Mouse (Mus musculus): ENCODE measurements around the gene Cldn1. TPM values are rescaled to one million over a fixed set of nuclear protein-coding genes. Genes with fewer than 3 reads are reported as not detected.

Cldn1 gene
- polyA plus RNA-seq, 1 experiment from 2014 or later, result 4.1 TPM

DNA sequence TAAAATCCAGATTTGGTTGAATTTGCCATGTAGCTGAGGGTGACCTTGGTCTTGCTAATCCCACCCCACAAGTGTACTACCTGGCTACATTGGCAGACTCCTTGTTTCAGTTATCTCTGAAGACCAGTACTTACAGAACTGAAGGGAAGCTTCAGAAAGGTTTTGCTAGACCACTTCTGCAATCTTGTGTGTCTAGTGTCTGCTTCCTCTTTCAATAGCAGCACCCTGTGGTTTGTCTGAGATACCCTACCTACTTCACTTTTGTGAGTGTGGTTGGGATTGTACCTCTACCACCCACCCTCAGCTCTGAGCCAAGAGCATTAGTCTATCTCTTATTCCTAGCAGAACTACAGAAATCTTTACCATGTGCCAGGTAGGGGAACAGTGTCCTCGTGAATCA lies 22.8 kb downstream of the Cldn1 start:
- WGBS, result 82% methylated on average over 1 of the region's 1 CpGs
- no peaks in the 10 kb centered on the region for H3K27me3 ChIP-seq (ENCODE audit: control insufficient read depth, insufficient read depth, low read length)
- no peak for ATAC-seq (ENCODE audit: low FRiP score)
- no peak for DNase-seq (ENCODE audit: low spot score, missing footprints)
- no peaks in the 10 kb centered on the region for H3K4me1 ChIP-seq (ENCODE audit: control insufficient read depth, insufficient read depth, low read length)
- no peak overlapping the region for H3K27ac ChIP-seq (ENCODE audit: low read depth, low read length)
- H3K9me3 ChIP-seq (ENCODE audit: control insufficient read depth, low read length), result no peaks in the 10 kb centered on the region
- H3K36me3 ChIP-seq (ENCODE audit: control insufficient read depth, insufficient read depth, low read length), result no peaks in the 10 kb centered on the region
- no peak overlapping the region for H3K4me2 ChIP-seq
- H3K4me3 ChIP-seq (ENCODE audit: low read depth, low read length), result no peak overlapping the region
- H3K9ac ChIP-seq (ENCODE audit: low read length), result no peak overlapping the region

- H3K27me3 ChIP-seq (ENCODE audit: control insufficient read depth, insufficient read depth, low read length), result no peaks in the 10 kb centered on the region
- DNase-seq (ENCODE audit: low spot score, missing footprints) (no peak), ATAC-seq (ENCODE audit: low FRiP score) (no peak)
- H3K4me1 ChIP-seq (ENCODE audit: control insufficient read depth, insufficient read depth, low read length), result no peaks in the 10 kb centered on the region
- no peak overlapping the region for H3K4me2 ChIP-seq
- 84% methylated on average over 7 of the region's 7 CpGs for WGBS
- H3K4me3 ChIP-seq (ENCODE audit: low read depth, low read length), result no peak overlapping the region
- no peak overlapping the region for H3K27ac ChIP-seq (ENCODE audit: low read depth, low read length)
- H3K9ac ChIP-seq (ENCODE audit: low read length), result no peak overlapping the region
- no peaks in the 10 kb centered on the region for H3K9me3 ChIP-seq (ENCODE audit: control insufficient read depth, low read length)
- H3K36me3 ChIP-seq (ENCODE audit: control insufficient read depth, insufficient read depth, low read length), result no peaks in the 10 kb centered on the region
These were observed 55.4 kb downstream of the Cldn1 start for GRCm38 (mm10) chr16:26316281-26316680.

GRCm38 (mm10) chr16:26314815-26315214 lies 56.8 kb downstream of the Cldn1 start:
- Histone ChIP-seq H3K27ac (ENCODE audit: low read depth, low read length) (no peak overlapping the region), H3K9ac (ENCODE audit: low read length) (no peak overlapping the region), H3K9me3 (ENCODE audit: control insufficient read depth, low read length) (no peaks in the 10 kb centered on the region), H3K4me1 (ENCODE audit: control insufficient read depth, insufficient read depth, low read length) (no peaks in the 10 kb centered on the region), H3K27me3 (ENCODE audit: control insufficient read depth, insufficient read depth, low read length) (no peaks in the 10 kb centered on the region), H3K4me2 (no peak overlapping the region), H3K36me3 (ENCODE audit: control insufficient read depth, insufficient read depth, low read length) (no peaks in the 10 kb centered on the region), H3K4me3 (ENCODE audit: low read depth, low read length) (no peak overlapping the region)
- no peak for DNase-seq (ENCODE audit: low spot score, missing footprints)
- WGBS, result 82% methylated on average over 13 of the region's 13 CpGs
- no peak for ATAC-seq (ENCODE audit: low FRiP score)

- ATAC-seq (ENCODE audit: low FRiP score) (no peak), DNase-seq (ENCODE audit: low spot score, missing footprints) (no peak)
- Histone ChIP-seq H3K27me3 (ENCODE audit: control insufficient read depth, insufficient read depth, low read length) (no peaks in the 10 kb centered on the region), H3K4me2 (no peak overlapping the region), H3K4me3 (ENCODE audit: low read depth, low read length) (no peak overlapping the region), H3K9me3 (ENCODE audit: control insufficient read depth, low read length) (no peaks in the 10 kb centered on the region), H3K27ac (ENCODE audit: low read depth, low read length) (no peak overlapping the region), H3K36me3 (ENCODE audit: control insufficient read depth, insufficient read depth, low read length) (no peaks in the 10 kb centered on the region), H3K9ac (ENCODE audit: low read length) (no peak overlapping the region), H3K4me1 (ENCODE audit: control insufficient read depth, insufficient read depth, low read length) (no peaks in the 10 kb centered on the region)
- 84% methylated on average over 2 of the region's 2 CpGs for WGBS
These were observed 62.2 kb downstream of the Cldn1 start for GRCm38 (mm10) chr16:26309402-26309801.

Other genes starting within 250 kb of the Cldn1 start
- not detected in 2 replicates for gene Cldn16, start 91.3 kb upstream of the Cldn1 start, polyA plus RNA-seq (2014; fragmentation: Nextera tagmentation; extraction: Ambion mirVana)
- 0.20 and 0.36 TPM in 2 replicates for gene Tmem207, start 154.9 kb upstream of the Cldn1 start, polyA plus RNA-seq (2014; fragmentation: Nextera tagmentation; extraction: Ambion mirVana)
- gene Il1rap, start 209.9 kb upstream of the Cldn1 start, polyA plus RNA-seq (2014; fragmentation: Nextera tagmentation; extraction: Ambion mirVana), result 7.2 and 8.1 TPM in 2 replicates

All from midbrain, embryonic 11.5 days (tissue).